Mouse (Mus musculus) layer of hippocampus, adult 9-10 months (tissue): Measurements from ENCODE around the gene Mpnd.
A peak's percentile ranks its signal among the peaks of the same experiment; 100 is the strongest.
"Not testable (repeated sequence)": the region's sequence is repeated elsewhere in the genome, so short reads cannot be mapped to it uniquely, and the experiment has no call there.

Experiments used
- DNase-seq: peaks from one replicate; pipeline ENCODE4 v3.0.0; 2022; ENCODE audit warnings: low spot score

Mpnd gene

GRCm38 (mm10) chr17:56038583-56039261, 33.2 kb downstream of the Mpnd start:
- no peak for DNase-seq

DNA sequence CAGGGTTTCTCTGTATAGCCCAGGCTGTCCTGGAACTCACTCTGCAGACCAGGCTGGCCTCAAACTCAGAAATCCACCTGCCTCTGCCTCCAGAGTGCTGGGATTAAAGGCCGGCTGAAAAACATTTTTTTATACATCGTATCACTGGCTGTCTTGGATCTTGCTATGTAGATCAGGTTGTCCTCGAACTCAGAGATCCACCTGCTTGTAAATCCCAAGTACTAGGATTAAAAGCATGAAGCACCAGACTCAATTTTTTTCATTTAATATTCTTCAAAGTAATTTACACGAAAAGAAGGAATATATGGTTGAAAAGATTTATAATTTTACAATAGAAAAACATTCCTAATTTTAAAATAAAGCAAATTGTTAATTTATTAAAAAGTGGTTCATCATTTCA, 33.8 kb downstream of the Mpnd start:
- DNase-seq = no peak

DNA sequence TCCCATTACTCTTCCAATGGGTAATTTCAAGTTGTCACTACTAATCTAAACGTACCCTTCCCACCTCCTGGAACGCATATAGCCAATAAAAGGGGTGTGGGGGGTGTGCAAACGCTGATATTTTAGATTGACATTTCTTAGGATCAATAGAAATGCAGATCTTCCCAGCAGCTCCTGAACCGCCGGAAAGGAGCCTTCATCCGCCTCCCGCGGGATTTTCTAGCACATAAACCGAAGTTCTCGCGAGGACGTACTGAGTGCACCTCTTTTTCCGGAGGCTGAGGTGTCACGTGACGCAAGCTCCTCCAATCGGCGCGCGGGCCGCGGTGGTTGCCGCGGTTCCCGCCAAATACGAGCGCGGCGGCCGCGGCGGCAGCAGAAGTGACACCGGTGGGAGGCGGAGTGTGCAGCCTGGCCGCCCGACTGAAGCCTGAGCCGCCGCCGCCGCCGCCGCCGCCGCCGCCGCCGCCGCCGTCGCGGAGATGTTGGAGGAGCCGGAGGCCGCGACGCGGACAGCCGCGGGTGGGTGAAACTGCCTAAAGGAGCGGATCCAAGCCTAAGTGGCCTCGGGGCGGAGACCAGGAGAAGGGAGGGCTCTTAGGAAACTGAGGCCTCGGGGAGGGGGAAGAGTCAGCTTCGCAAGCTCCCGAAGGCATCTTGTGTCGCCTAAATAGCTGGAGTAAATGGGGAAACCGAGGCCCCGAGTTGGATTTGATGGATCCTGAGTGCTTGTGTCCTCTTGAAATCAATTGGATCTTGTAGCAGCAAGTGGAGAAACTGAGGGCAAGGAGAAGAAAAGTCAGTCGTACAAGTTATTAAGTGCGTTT, 34.7 kb downstream of the Mpnd start, which contains the start of gene Chaf1a:
TSS of gene Chaf1a (plus strand) at position 410 of the 827 bp plus-strand sequence.
- peak; percentile 91 for DNase-seq

DNA sequence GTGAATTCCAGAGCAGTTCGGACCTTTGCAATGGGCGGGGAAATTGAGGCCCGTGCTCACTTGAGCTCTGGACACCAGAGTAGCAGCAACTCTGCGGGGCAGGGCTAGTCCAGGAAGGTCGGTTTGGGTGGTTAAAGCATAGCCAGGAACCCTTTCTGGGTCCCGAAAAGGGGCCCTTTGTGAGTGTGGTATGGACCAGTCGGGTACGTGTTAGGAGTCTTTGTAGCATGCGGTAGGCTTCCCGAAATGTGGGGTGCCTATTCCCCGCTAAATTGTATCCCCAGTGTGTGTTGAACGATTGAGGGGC, 35.3 kb downstream of the Mpnd start:
- DNase-seq = no peak

GRCm38 (mm10) chr17:56051369-56051768, 45.9 kb downstream of the Mpnd start:
- no peak for DNase-seq

- no peak for DNase-seq
These were observed 49.4 kb downstream of the Mpnd start for GRCm38 (mm10) chr17:56054938-56055337.

GRCm38 (mm10) chr17:56055945-56056678, 50.6 kb downstream of the Mpnd start:
- DNase-seq = no peak

DNA sequence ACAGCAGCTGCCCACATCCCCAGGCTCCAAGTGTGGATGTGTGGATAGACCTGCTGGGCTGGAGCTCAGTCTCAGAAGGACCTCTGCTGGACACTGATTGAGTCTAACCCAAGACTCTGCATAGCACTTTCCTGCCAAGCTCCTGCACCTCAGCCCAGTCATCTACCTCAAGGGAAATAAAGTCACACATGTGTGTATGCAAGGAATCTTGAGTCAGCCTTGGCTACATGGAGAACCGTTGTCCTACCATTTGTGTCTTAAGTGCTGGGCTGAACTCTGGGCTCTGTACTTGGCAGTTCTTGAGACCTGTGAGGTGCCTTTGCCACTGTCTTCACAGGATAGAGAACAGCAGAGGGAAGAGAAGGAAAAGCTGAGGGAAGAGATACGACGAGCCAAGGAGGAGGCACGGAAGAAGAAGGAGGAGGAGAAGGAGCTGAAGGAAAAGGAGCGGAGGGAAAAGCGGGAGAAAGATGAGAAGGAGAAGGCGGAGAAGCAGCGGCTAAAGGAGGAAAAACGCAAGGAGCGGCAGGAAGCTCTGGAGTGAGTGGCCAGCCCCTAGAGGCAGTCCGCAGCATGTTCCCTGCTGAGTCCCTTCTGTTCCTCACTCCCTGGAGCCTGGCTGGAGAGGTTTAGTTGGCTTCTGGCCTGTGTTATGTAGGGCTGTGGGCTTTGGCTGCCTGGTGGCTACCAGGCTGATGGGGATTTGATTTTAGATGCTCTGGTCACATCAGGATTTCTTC, 52.0 kb downstream of the Mpnd start:
- no peak for DNase-seq

DNA sequence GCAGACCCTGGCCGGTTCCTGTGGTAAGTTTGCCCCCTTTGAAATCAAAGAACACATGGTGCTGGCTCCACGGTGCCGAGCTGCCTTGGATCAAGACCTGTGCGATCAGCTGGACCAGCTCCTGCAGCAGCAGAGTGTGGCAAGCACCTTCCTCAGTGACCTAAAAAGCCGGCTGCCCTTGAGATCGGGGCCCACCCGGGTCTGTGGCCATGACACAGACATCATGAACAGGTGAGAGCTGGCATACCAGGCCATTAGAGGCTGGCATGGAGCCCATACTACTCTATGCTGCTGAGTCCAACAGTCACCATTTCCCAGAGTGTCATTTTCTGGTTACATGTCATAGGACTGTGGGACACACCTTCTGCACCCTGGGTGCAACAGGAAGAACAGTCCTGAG, 56.6 kb downstream of the Mpnd start:
- DNase-seq = no peak

DNA sequence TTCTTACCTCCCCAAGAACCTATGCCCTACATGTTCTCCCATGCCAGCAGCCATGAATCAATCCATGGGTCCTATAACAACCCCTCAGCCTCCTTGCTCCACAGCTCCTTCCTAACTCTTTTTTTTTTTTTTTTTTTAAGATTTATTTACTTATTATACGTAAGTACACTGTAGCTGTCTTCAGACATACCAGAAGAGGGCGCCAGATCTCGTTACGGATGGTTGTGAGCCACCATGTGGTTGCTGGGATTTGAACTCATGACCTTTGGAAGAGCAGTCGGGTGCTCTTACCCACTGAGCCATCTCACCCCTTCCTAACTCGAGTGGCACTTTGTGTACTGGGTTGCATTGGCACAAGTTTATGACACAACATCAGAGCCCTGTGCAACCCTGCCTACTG, 60.2 kb downstream of the Mpnd start:
- DNase-seq = not testable (repeated sequence)
